Mouse (Mus musculus) heart, adult 2 months (tissue): Measurements from ENCODE around the gene Ruvbl2. TPM values are rescaled to one million over a fixed set of nuclear protein-coding genes. Genes with fewer than 3 reads are reported as not detected.
"Not testable (repeated sequence)": the region's sequence is repeated elsewhere in the genome, so short reads cannot be mapped to it uniquely, and the experiment has no call there.

Experiments
- DNase-seq, 2 experiments: peaks; one replicate each; pipeline ENCODE4 v3.0.0; 2021
- H3K27ac ChIP-seq: fragments of 200-600 bp; 2 replicates; pipeline ENCODE4 v1.8.1; 2022
- H3K27me3 ChIP-seq: fragments of 200-500 bp; 2 replicates; pipeline ENCODE4 v1.6.1; 2012; ENCODE audit warnings: mild to moderate bottlenecking, low read length, inconsistent platforms, mixed read lengths; ENCODE audit not compliant: control insufficient read depth, insufficient read depth
- H3K36me3 ChIP-seq: fragments of 200-500 bp; 2 replicates; pipeline ENCODE4 v1.6.1; 2012; ENCODE audit warnings: low read length, inconsistent platforms; ENCODE audit not compliant: control insufficient read depth, insufficient read depth
- H3K4me1 ChIP-seq: fragments of 200-500 bp; 2 replicates; pipeline ENCODE4 v1.6.1; 2011; ENCODE audit warnings: low read length; ENCODE audit not compliant: control insufficient read depth, insufficient read depth
- H3K4me3 ChIP-seq: fragments of 200-600 bp; 2 replicates; pipeline ENCODE4 v1.8.1; 2022
- H3K79me2 ChIP-seq: fragments of 200-500 bp; replicated peaks from 2 replicates; pipeline ENCODE4 v1.6.1; 2012; ENCODE audit warnings: mild to moderate bottlenecking, inconsistent platforms, low read length, moderate library complexity, mixed read lengths; ENCODE audit not compliant: control insufficient read depth, insufficient read depth
- H3K9ac ChIP-seq: fragments of 200-500 bp; 2 replicates; pipeline ENCODE4 v1.6.1; 2012; ENCODE audit warnings: low read depth, mild to moderate bottlenecking, control low read depth, inconsistent platforms, low read length, mixed read lengths
- CTCF ChIP-seq: fragments of 200-600 bp; IDR thresholded peaks from 2 replicates; pipeline ENCODE4 v1.8.1; 2022; ENCODE audit warnings: antibody characterized with exemption, mild to moderate bottlenecking, moderate library complexity
- EP300 ChIP-seq: fragments of 200-500 bp; IDR thresholded peaks from 2 replicates; pipeline ENCODE4 v1.6.1; 2011; ENCODE audit warnings: low read depth, low read length, control low read depth; ENCODE audit not compliant: insufficient read depth
- POLR2A ChIP-seq: fragments of 200-500 bp; IDR thresholded peaks from 2 replicates; pipeline ENCODE4 v1.6.1; 2011; ENCODE audit warnings: mild to moderate bottlenecking, low read depth, low read length, control low read depth; ENCODE audit not compliant: insufficient read depth
- WGBS: fragments of 180-500 bp; shearing (Covaris S2); methylation state at CpG from one replicate; pipeline ENCODE4 v1.1.7; 2018; 5-methylcytosine and 5-hydroxymethylcytosine counted together
- intact Hi-C: fragments of 180-260 bp; cut with DNase I; formaldehyde crosslinking; loops from one replicate; pipeline ENCODE4 v1.15.1; 2025
- polyA plus RNA-seq: library from polyadenylated mRNA; depleted of rRNA; stranded (reverse); fragments of >200 nt; gene quantifications from 2 replicates; pipeline ENCODE4 v1.2.3, GENCODE M21; 2012
- total RNA-seq, 2 experiments: library from RNA; stranded (reverse); gene quantifications; 2 replicates each; pipeline ENCODE4 v1.2.3; 2021

The Ruvbl2 gene
- total and polyA plus RNA-seq, 3 experiments: 26.5 to 32.7 (median 26.9) TPM

GRCm38 (mm10) chr7:45461781-45462180, 23.9 kb upstream of the Ruvbl2 start:
- Histone ChIP-seq H3K27me3 (no peaks in the 10 kb centered on the region), H3K79me2 (no peaks in the 10 kb centered on the region), H3K27ac (no peak overlapping the region), H3K36me3 (peaks cover 12% of the 10 kb centered on the region), H3K9ac (no peak overlapping the region), H3K4me3 (no peak overlapping the region), H3K4me1 (peaks cover 17% of the 10 kb centered on the region)
- intact Hi-C loops: loop anchor here (5.0 to 10.0 kb wide), 2 partner anchors 241 to 343 kb away; no protein-coding TSS in a partner anchor
- no peak for DNase-seq
- 93% methylated on average over 4 of the region's 4 CpGs for WGBS
- TF ChIP-seq CTCF (no peak), EP300 (no peak), POLR2A (no peak)

- peak overlapping the region; percentile 96 for H3K27ac ChIP-seq
- H3K36me3 ChIP-seq: peaks cover 12% of the 10 kb centered on the region
- no peak overlapping the region for H3K4me3 ChIP-seq
- H3K79me2 ChIP-seq: no peaks in the 10 kb centered on the region
- no peaks in the 10 kb centered on the region for H3K27me3 ChIP-seq
- H3K9ac ChIP-seq: no peak overlapping the region
- DNase-seq: peak in 1 of 2 experiments; percentile 28
- TF ChIP-seq EP300 (no peak), CTCF (no peak), POLR2A (no peak)
- WGBS: 62% methylated on average over 5 of the region's 5 CpGs
- intact Hi-C loops: loop anchor here (5.0 to 10.0 kb wide), 2 partner anchors 241 to 343 kb away; no protein-coding TSS in a partner anchor
- peaks cover 17% of the 10 kb centered on the region for H3K4me1 ChIP-seq
These were observed 23.4 kb upstream of the Ruvbl2 start for GRCm38 (mm10) chr7:45461326-45461725.

- intact Hi-C loops: loop anchor here (5.0 to 10.0 kb wide), 2 partner anchors 241 to 344 kb away; no protein-coding TSS in a partner anchor
- H3K27me3 ChIP-seq: no peaks in the 10 kb centered on the region
- H3K9ac ChIP-seq: 0 out of 2 replicates have a peak overlapping the region, but pooled peaks have one; percentile 2
- TF ChIP-seq CTCF (no peak), POLR2A (no peak; the same call in 1 of the 2 replicates), EP300 (no peak)
- WGBS: 34% methylated on average over 13 of the region's 13 CpGs
- peak; percentile 78 to 79 for DNase-seq
- peaks cover 16% of the 10 kb centered on the region for H3K4me1 ChIP-seq
- H3K4me3 ChIP-seq: no peak overlapping the region
- H3K27ac ChIP-seq: peak overlapping the region; percentile 96
- no peaks in the 10 kb centered on the region for H3K79me2 ChIP-seq
- peaks cover 12% of the 10 kb centered on the region for H3K36me3 ChIP-seq
These were observed 23.0 kb upstream of the Ruvbl2 start for GRCm38 (mm10) chr7:45460860-45461314.

GRCm38 (mm10) chr7:45460377-45460776, 22.5 kb upstream of the Ruvbl2 start:
- Histone ChIP-seq H3K4me3 (peak overlapping the region; percentile 54), H3K4me1 (peaks cover 15% of the 10 kb centered on the region), H3K27me3 (no peaks in the 10 kb centered on the region), H3K36me3 (peaks cover 12% of the 10 kb centered on the region), H3K27ac (peak overlapping the region; percentile 96), H3K79me2 (no peaks in the 10 kb centered on the region), H3K9ac (peak overlapping the region; percentile 64; the same call in 1 of the 2 replicates)
- 60% methylated on average over 7 of the region's 7 CpGs for WGBS
- intact Hi-C loops: loop anchor here (5.0 to 10.0 kb wide), 2 partner anchors 242 to 344 kb away; no protein-coding TSS in a partner anchor
- DNase-seq: peak; percentile 43 to 51
- TF ChIP-seq EP300: no peak
- TF ChIP-seq POLR2A: no peak

GRCm38 (mm10) chr7:45459564-45460140, 21.8 kb upstream of the Ruvbl2 start, which contains the start of gene Ftl1:
Gene Ftl1 (minus strand): TSS chr7:45459884.
- TF ChIP-seq POLR2A: peak; percentile 98
- TF ChIP-seq EP300: 0 out of 2 replicates have a peak, but pooled peaks have one; percentile 18
- Histone ChIP-seq H3K36me3 (peaks cover 12% of the 10 kb centered on the region), H3K27ac (peak within 1 kb of the TSS; percentile 96), H3K9ac (peak within 1 kb of the TSS; percentile 72), H3K4me1 (peaks cover 15% of the 10 kb centered on the region), H3K4me3 (peak within 1 kb of the TSS; percentile 59)
- not testable (repeated sequence) for H3K79me2 ChIP-seq, H3K27me3 ChIP-seq
- intact Hi-C loops: loop anchor here (1.0 to 10.0 kb wide), 3 partner anchors 25 to 345 kb away; partner anchors contain the start of gene Gys1
- WGBS: 1% methylated on average over 33 of the region's 37 CpGs
- DNase-seq: peak; percentile 94 to 98
